Mouse (Mus musculus) neural tube, embryonic 12.5 days (tissue): ENCODE measurements at regions not wholly inside any gene's neighbourhood (a gene's known extent, or its start where the extent isn't known, plus 50 kb on each side); places are given as distances from the start of the nearest gene placed in this dataset.
A peak's percentile ranks its signal among the peaks of the same experiment; 100 is the strongest.
"Not testable (repeated sequence)": the region's sequence is repeated elsewhere in the genome, so short reads cannot be mapped to it uniquely, and the experiment has no call there.

ENCODE experiments used
- ATAC-seq: fragments of 200-750 bp; cut with Nextera tagmentation; 2 replicates; pipeline ENCODE4 v1.8.0; 2017; ENCODE audit warnings: low read depth, mild to moderate bottlenecking, moderate TSS enrichment, moderate library complexity; ENCODE audit not compliant: low FRiP score
- H3K27ac ChIP-seq: fragments of 300-500 bp; sonication (generic); 2 replicates; pipeline ENCODE4 v1.5.1; 2016
- H3K27me3 ChIP-seq: fragments of 300-500 bp; sonication (generic); replicated peaks from 2 replicates; pipeline ENCODE4 v1.6.1; 2016; ENCODE audit warnings: mild to moderate bottlenecking
- H3K36me3 ChIP-seq: fragments of 300-500 bp; sonication (generic); 2 replicates; pipeline ENCODE4 v1.6.1; 2016; ENCODE audit warnings: mild to moderate bottlenecking
- H3K4me1 ChIP-seq: fragments of 300-500 bp; sonication (generic); 2 replicates; pipeline ENCODE4 v1.6.1; 2016
- H3K4me2 ChIP-seq: fragments of 300-500 bp; sonication (generic); replicated peaks from 2 replicates; pipeline ENCODE4 v1.6.1; 2016; ENCODE audit warnings: mild to moderate bottlenecking
- H3K4me3 ChIP-seq: fragments of 300-500 bp; sonication (generic); 2 replicates; pipeline ENCODE4 v1.5.1; 2016
- H3K9ac ChIP-seq: fragments of 300-500 bp; sonication (generic); 2 replicates; pipeline ENCODE4 v1.6.1; 2016; ENCODE audit warnings: mild to moderate bottlenecking
- H3K9me3 ChIP-seq: fragments of 300-500 bp; sonication (generic); 2 replicates; pipeline ENCODE4 v1.6.1; 2016; ENCODE audit warnings: mild to moderate bottlenecking
- WGBS: fragments of 180-500 bp; shearing (Covaris S2); methylation state at CpG from one replicate; pipeline ENCODE4 v1.1.7; 2016; 5-methylcytosine and 5-hydroxymethylcytosine counted together

GRCm38 (mm10) chr6:9820311-9821243, 872.3 kb downstream of the Nxph1 start:
- no peaks in the 10 kb centered on the region for H3K9me3 ChIP-seq
- H3K9ac ChIP-seq: no peak overlapping the region
- H3K4me1 ChIP-seq: no peaks in the 10 kb centered on the region
- H3K27me3 ChIP-seq: no peaks in the 10 kb centered on the region
- H3K36me3 ChIP-seq: no peaks in the 10 kb centered on the region
- 57% methylated on average over 7 of the region's 7 CpGs for WGBS
- H3K27ac ChIP-seq: no peak overlapping the region
- H3K4me2 ChIP-seq: no peak overlapping the region
- ATAC-seq: peak; percentile 97
- no peak overlapping the region for H3K4me3 ChIP-seq

DNA sequence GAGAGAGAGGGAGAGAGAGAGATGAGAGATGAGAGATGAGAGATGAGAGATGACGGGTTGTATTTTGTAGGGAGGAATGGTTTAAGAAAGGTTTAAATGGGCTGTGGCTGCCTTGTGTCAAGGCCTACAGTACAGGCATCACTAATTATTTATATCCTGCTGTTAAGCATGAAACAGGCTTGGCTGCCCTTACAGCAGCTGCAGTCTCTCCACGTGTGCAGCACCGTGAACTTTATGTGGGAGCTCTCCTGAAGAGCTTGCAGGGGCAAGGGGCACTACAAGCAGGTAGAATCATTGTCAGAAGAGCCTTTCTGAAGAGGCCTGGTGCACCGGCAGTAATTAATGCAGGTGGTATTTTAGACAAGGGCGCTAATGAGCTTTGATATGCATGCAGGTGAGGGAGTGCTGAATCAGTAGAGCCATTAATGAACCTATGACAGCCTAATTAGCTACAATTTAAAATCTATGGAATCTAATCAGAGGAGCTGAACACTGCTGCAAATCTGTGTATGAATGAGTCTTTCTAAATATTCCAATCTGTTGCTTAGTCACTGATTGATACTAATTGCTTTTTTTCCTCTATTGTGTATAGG, 886.7 kb downstream of the Nxph1 start:
- no peaks in the 10 kb centered on the region for H3K36me3 ChIP-seq
- no peak overlapping the region for H3K27ac ChIP-seq
- peak; percentile 76 for ATAC-seq
- no peak overlapping the region for H3K4me2 ChIP-seq
- 40% methylated on average over 5 of the region's 5 CpGs for whole genome bisulfite sequencing
- H3K4me1 ChIP-seq: no peaks in the 10 kb centered on the region
- no peaks in the 10 kb centered on the region for H3K9me3 ChIP-seq
- no peak overlapping the region for H3K4me3 ChIP-seq
- no peak overlapping the region for H3K9ac ChIP-seq
- H3K27me3 ChIP-seq: no peaks in the 10 kb centered on the region

- no peak overlapping the region for H3K4me3 ChIP-seq
- no peaks in the 10 kb centered on the region for H3K27me3 ChIP-seq
- H3K9ac ChIP-seq: no peak overlapping the region
- no peaks in the 10 kb centered on the region for H3K36me3 ChIP-seq
- H3K4me2 ChIP-seq: no peak overlapping the region
- no peak for ATAC-seq
- no peaks in the 10 kb centered on the region for H3K9me3 ChIP-seq
- no peaks in the 10 kb centered on the region for H3K4me1 ChIP-seq
- WGBS: 66% methylated on average over 2 of the region's 2 CpGs
- no peak overlapping the region for H3K27ac ChIP-seq
These were observed 894.2 kb downstream of the Nxph1 start for GRCm38 (mm10) chr6:9842391-9842790.

DNA sequence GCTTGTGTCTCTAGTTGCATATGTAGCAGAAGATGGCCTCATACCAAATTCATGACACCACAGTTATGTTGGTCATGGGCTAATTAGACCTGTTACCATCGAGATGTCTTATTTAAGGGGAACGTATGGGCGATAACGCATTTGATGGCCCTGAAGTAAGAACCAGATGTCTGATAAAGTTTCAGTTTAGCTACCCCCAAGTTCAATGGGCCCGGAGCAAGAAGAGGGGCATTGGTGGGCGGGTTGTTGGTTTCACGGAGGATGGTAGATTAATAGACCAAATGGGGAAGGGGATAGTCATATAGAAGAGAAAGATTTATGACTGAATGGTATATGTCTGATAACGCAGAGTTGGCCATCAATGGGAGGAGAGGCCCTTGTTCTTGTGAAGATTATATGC, 941.6 kb downstream of the Nxph1 start:
- 90% methylated on average over 8 of the region's 8 CpGs for WGBS
- not testable (repeated sequence) for H3K36me3 ChIP-seq, H3K4me2 ChIP-seq, H3K27me3 ChIP-seq, H3K9ac ChIP-seq, H3K4me1 ChIP-seq, H3K27ac ChIP-seq, H3K9me3 ChIP-seq, H3K4me3 ChIP-seq
- peak; percentile 100 for ATAC-seq
